Mouse (Mus musculus): ENCODE data around the gene Mdga1. TPM values are rescaled to one million over a fixed set of nuclear protein-coding genes. Genes with fewer than 3 reads are reported as not detected.

Mdga1 gene
- polyA plus RNA-seq, 1 experiment from 2014 or later = 3.3 TPM

- 0 out of 2 replicates have a peak, but pooled peaks cover 3% of the 10 kb centered on the region for H3K9me3 ChIP-seq (ENCODE audit: control insufficient read depth, low read length)
- no peak overlapping the region for H3K9ac ChIP-seq (ENCODE audit: low read length)
- H3K27ac ChIP-seq (ENCODE audit: low read length) = no peak overlapping the region
- H3K4me1 ChIP-seq (replicated peaks; ENCODE audit: control insufficient read depth, insufficient read depth, low read length) = no peaks in the 10 kb centered on the region
- H3K36me3 ChIP-seq (ENCODE audit: control insufficient read depth, insufficient read depth, low read length) = no peaks in the 10 kb centered on the region
- no peaks in the 10 kb centered on the region for H3K27me3 ChIP-seq (ENCODE audit: control insufficient read depth, insufficient read depth, low read depth, low read length)
- no peak overlapping the region for H3K4me3 ChIP-seq (ENCODE audit: low read length)
- 77% methylated on average over 5 of the region's 5 CpGs for WGBS
- no peak for ATAC-seq (ENCODE audit: low read depth)
- no peak overlapping the region for H3K4me2 ChIP-seq (ENCODE audit: low read depth, low read length)
Measured at GRCm38 (mm10) chr17:29939011-29939410, 30.9 kb downstream of the Mdga1 start.

DNA sequence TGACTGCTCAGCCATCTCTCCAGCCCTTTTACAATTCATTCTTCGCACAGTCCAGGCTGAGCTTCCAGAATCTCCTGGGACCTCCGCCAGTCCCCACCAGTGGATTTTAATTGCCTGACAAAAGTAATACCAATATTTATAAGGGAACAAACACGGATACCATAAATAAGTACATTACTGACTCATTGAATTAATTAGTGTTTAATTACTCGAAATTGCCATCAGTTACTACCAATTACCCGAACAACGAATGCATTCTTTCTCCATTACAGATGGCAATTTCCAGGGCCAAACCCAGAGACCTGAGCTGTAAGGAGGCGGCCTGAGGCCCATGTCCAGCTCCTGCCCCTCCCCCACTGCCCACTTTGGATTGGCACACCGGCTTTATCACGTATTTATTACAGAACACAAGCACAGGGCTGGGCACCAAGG is 32.5 kb downstream of the Mdga1 start:
- no peak overlapping the region for H3K4me2 ChIP-seq (ENCODE audit: low read depth, low read length)
- H3K4me1 ChIP-seq (replicated peaks; ENCODE audit: control insufficient read depth, insufficient read depth, low read length) = no peaks in the 10 kb centered on the region
- H3K27me3 ChIP-seq (ENCODE audit: control insufficient read depth, insufficient read depth, low read depth, low read length) = no peaks in the 10 kb centered on the region
- 90% methylated on average over 9 of the region's 9 CpGs for WGBS
- H3K27ac ChIP-seq (ENCODE audit: low read length) = no peak overlapping the region
- no peak overlapping the region for H3K4me3 ChIP-seq (ENCODE audit: low read length)
- H3K9ac ChIP-seq (ENCODE audit: low read length) = no peak overlapping the region
- H3K36me3 ChIP-seq (ENCODE audit: control insufficient read depth, insufficient read depth, low read length) = no peaks in the 10 kb centered on the region
- H3K9me3 ChIP-seq (ENCODE audit: control insufficient read depth, low read length) = 0 out of 2 replicates have a peak, but pooled peaks cover 3% of the 10 kb centered on the region
- no peak for ATAC-seq (ENCODE audit: low read depth)

DNA sequence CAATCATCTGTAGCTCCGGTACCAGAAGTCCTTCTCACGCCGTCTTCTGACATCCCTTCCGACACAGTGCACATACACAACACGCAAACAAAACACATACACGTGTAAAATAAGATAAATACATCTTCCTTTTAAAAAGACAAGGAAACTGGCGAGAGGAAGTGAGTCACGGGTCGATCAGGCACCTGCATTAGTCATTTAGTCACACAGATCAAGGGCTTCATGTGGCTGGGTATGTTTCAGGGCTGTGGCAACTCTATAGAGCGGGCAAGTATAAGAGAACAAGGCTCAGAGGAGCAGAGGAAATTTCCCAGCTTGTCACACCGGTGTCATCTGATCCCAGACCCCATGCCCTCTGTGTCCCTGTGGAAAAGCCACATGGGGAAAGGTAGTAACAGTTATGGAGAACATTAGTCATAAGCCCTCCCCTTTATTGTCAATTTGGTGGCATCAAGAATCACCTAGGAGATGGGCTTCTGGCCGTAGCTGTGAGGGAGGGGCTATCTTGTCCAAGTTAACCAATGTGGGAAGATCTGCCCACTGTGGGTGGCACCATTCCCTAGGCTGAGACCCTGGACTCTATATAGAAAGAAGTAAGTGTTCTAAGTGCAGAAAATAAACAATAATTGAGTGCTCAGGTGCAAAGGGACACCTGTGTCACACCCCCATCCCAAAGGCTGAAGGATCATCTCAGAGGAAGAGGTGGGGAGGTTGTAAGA is 35.6 kb downstream of the Mdga1 start:
- Histone ChIP-seq H3K4me1 (replicated peaks; ENCODE audit: control insufficient read depth, insufficient read depth, low read length) (no peaks in the 10 kb centered on the region), H3K36me3 (ENCODE audit: control insufficient read depth, insufficient read depth, low read length) (no peaks in the 10 kb centered on the region), H3K9me3 (ENCODE audit: control insufficient read depth, low read length) (0 out of 2 replicates have a peak, but pooled peaks cover 3% of the 10 kb centered on the region), H3K4me2 (ENCODE audit: low read depth, low read length) (no peak overlapping the region), H3K27ac (ENCODE audit: low read length) (no peak overlapping the region), H3K27me3 (ENCODE audit: control insufficient read depth, insufficient read depth, low read depth, low read length) (no peaks in the 10 kb centered on the region), H3K4me3 (ENCODE audit: low read length) (no peak overlapping the region), H3K9ac (ENCODE audit: low read length) (no peak overlapping the region)
- no peak for ATAC-seq (ENCODE audit: low read depth)
- 76% methylated on average over 12 of the region's 12 CpGs for WGBS

GRCm38 (mm10) chr17:29932753-29933152 is 37.1 kb downstream of the Mdga1 start:
- Histone ChIP-seq H3K4me3 (ENCODE audit: low read length) (no peak overlapping the region), H3K9me3 (ENCODE audit: control insufficient read depth, low read length) (0 out of 2 replicates have a peak, but pooled peaks cover 3% of the 10 kb centered on the region), H3K4me1 (replicated peaks; ENCODE audit: control insufficient read depth, insufficient read depth, low read length) (no peaks in the 10 kb centered on the region), H3K36me3 (ENCODE audit: control insufficient read depth, insufficient read depth, low read length) (no peaks in the 10 kb centered on the region), H3K27me3 (ENCODE audit: control insufficient read depth, insufficient read depth, low read depth, low read length) (no peaks in the 10 kb centered on the region), H3K27ac (ENCODE audit: low read length) (no peak overlapping the region), H3K9ac (ENCODE audit: low read length) (no peak overlapping the region), H3K4me2 (ENCODE audit: low read depth, low read length) (no peak overlapping the region)
- 69% methylated on average over 6 of the region's 6 CpGs for WGBS
- ATAC-seq (ENCODE audit: low read depth) = no peak

GRCm38 (mm10) chr17:29931224-29931945 is 38.5 kb downstream of the Mdga1 start:
- WGBS = 74% methylated on average over 31 of the region's 31 CpGs
- no peak overlapping the region for H3K9ac ChIP-seq (ENCODE audit: low read length)

DNA sequence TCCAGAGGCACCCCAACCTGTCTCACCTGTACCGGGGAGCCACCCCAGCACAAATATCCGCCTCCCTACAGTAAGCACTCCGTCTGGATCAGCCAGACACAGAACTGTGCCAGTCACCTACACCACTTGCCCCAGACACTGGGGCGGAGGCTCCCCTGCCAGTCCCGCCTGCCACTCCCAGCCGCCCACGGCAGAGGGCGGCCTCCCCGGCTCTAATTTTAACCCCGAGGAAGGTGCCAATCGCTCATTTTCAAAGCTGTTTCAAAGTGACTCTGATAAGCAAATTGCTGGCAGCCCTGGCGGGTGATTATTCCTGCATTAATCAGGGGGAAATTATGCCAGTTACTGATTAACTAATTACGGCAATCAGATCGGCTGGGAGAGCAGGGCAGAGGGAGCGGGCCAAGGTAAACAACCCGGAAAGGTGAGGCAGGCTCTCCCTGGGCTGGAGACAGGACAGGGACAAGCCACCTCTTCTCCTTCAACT is 41.1 kb downstream of the Mdga1 start:
- ATAC-seq (ENCODE audit: low read depth) = peak; percentile 60; the same call in 1 of the 2 replicates
- no peak overlapping the region for H3K27ac ChIP-seq (ENCODE audit: low read length)
- H3K36me3 ChIP-seq (ENCODE audit: control insufficient read depth, insufficient read depth, low read length) = no peaks in the 10 kb centered on the region
- H3K4me2 ChIP-seq (ENCODE audit: low read depth, low read length) = peak overlapping the region; percentile 36
- H3K27me3 ChIP-seq (ENCODE audit: control insufficient read depth, insufficient read depth, low read depth, low read length) = no peaks in the 10 kb centered on the region
- 16% methylated on average over 16 of the region's 16 CpGs for WGBS
- H3K4me1 ChIP-seq (replicated peaks; ENCODE audit: control insufficient read depth, insufficient read depth, low read length) = no peaks in the 10 kb centered on the region
- no peaks in the 10 kb centered on the region for H3K9me3 ChIP-seq (ENCODE audit: control insufficient read depth, low read length)
- no peak overlapping the region for H3K9ac ChIP-seq (ENCODE audit: low read length)
- H3K4me3 ChIP-seq (ENCODE audit: low read length) = no peak overlapping the region

More at GRCm38 (mm10) chr17:29931224-29931945, 38.5 kb downstream of the Mdga1 start:
- no peak for ATAC-seq (ENCODE audit: low read depth)
- Histone ChIP-seq H3K4me3 (ENCODE audit: low read length) (no peak overlapping the region), H3K27ac (ENCODE audit: low read length) (no peak overlapping the region), H3K36me3 (ENCODE audit: control insufficient read depth, insufficient read depth, low read length) (no peaks in the 10 kb centered on the region), H3K4me1 (replicated peaks; ENCODE audit: control insufficient read depth, insufficient read depth, low read length) (no peaks in the 10 kb centered on the region), H3K9me3 (ENCODE audit: control insufficient read depth, low read length) (0 out of 2 replicates have a peak, but pooled peaks cover 3% of the 10 kb centered on the region), H3K27me3 (ENCODE audit: control insufficient read depth, insufficient read depth, low read depth, low read length) (no peaks in the 10 kb centered on the region), H3K4me2 (ENCODE audit: low read depth, low read length) (no peak overlapping the region)

DNA sequence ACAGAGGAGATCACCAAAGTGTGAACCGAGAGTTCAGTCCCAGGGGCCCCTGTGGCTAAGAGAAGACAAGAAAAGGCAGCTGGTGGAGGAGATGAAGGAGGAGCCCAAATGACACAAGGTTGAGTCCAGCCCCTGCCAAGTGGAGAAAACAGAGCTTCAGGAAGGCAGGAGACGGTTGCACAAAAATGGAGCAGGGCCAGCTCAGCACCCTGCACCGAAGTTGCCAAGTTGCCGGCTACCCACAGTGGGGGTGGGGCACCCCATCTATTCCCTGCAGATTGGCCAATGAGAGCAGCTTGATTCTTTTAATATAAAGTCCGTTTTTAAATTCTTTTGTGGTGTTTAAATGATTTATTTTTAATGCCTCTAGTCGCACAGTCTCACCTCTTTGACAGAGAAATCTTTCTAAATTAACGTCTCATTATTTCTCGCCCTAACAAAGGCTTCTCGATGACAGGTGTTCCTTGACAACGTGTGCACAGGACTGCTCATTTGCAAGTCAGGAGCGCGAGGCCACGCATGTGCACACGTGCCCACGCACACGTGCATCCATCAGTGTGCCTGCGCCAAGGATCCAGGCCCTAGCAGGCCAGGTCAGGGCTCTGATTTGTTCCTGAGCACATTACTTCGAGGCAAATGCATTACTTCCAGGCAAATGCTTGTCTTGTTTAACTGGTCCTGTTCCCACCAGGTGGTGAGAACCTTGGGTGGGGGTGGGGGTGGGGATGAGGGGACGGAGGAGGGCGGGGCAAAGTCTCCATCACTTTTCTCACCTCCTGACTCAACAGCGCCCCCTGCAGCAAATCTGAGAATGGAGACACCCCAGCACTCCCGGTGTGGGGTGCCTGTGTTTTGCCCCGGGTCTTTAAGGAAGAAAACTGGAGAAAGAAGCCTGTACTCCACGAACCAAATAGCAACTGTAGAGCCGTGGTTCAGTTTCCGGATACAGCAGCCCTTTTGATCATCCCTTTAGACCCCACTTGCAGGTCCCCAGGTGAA is 44.0 kb downstream of the Mdga1 start:
- H3K36me3 ChIP-seq (ENCODE audit: control insufficient read depth, insufficient read depth, low read length) = no peaks in the 10 kb centered on the region

DNA sequence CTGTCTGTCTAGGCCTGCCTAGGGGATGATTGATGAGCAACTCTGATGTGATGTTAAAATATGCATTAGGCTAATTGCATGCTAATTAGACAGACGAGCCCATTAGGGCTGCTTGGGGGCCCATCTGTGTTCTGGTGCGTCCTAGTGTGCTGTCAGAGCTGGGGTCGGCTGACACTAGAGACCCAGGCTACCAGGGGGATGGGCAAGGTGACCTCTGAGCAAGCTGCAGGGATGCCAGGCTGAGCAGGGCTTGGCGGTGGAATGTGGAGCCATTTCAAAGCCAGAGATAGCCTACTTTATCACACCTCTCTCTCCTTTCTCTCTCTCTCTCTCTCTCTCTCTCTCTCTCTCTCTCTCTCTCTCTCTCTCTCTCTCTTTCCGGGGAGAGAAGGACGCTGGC is 49.8 kb downstream of the Mdga1 start:
- H3K9me3 ChIP-seq (ENCODE audit: control insufficient read depth, low read length) = no peaks in the 10 kb centered on the region
- H3K4me3 ChIP-seq (ENCODE audit: low read length) = no peak overlapping the region
- no peak overlapping the region for H3K9ac ChIP-seq (ENCODE audit: low read length)
- no peak for ATAC-seq (ENCODE audit: low read depth)
- no peaks in the 10 kb centered on the region for H3K36me3 ChIP-seq (ENCODE audit: control insufficient read depth, insufficient read depth, low read length)
- no peak overlapping the region for H3K4me2 ChIP-seq (ENCODE audit: low read depth, low read length)
- H3K4me1 ChIP-seq (replicated peaks; ENCODE audit: control insufficient read depth, insufficient read depth, low read length) = peaks cover 8% of the 10 kb centered on the region; the same call in 1 of the 2 replicates
- H3K27me3 ChIP-seq (ENCODE audit: control insufficient read depth, insufficient read depth, low read depth, low read length) = no peaks in the 10 kb centered on the region
- WGBS = 55% methylated on average over 5 of the region's 6 CpGs
- no peak overlapping the region for H3K27ac ChIP-seq (ENCODE audit: low read length)

More for the DNA sequence above, 44.0 kb downstream of the Mdga1 start:
- Histone ChIP-seq H3K9ac (ENCODE audit: low read length) (no peak overlapping the region), H3K27ac (ENCODE audit: low read length) (no peak overlapping the region), H3K4me1 (replicated peaks; ENCODE audit: control insufficient read depth, insufficient read depth, low read length) (no peaks in the 10 kb centered on the region), H3K9me3 (ENCODE audit: control insufficient read depth, low read length) (no peaks in the 10 kb centered on the region), H3K4me2 (ENCODE audit: low read depth, low read length) (no peak overlapping the region), H3K4me3 (ENCODE audit: low read length) (no peak overlapping the region), H3K27me3 (ENCODE audit: control insufficient read depth, insufficient read depth, low read depth, low read length) (no peaks in the 10 kb centered on the region)
- 60% methylated on average over 26 of the region's 26 CpGs for WGBS
- no peak for ATAC-seq (ENCODE audit: low read depth)

Measured in lung, embryonic 16.5 days (tissue).